Mouse (Mus musculus): Measurements from ENCODE around the gene 6030408B16Rik. TPM values are rescaled to one million over a fixed set of nuclear protein-coding genes. Genes with fewer than 3 reads are reported as not detected.
"Not testable (repeated sequence)": the region's sequence is repeated elsewhere in the genome, so short reads cannot be mapped to it uniquely, and the experiment has no call there.

The 6030408B16Rik gene
- polyA plus RNA-seq, 1 experiment from 2014 or later, result 0.27 TPM

GRCm38 (mm10) chr15:101321126-101321525 lies 28.1 kb downstream of the 6030408B16Rik start:
- Histone ChIP-seq H3K36me3 (replicated peaks) (no peaks in the 10 kb centered on the region), H3K27me3 (ENCODE audit: poor library complexity, severe bottlenecking) (peaks cover 10% of the 10 kb centered on the region; the same call in 1 of the 2 replicates), H3K9me3 (peaks cover 4% of the 10 kb centered on the region; the same call in 1 of the 2 replicates), H3K4me3 (no peak overlapping the region), H3K4me1 (peaks cover 19% of the 10 kb centered on the region), H3K27ac (no peak overlapping the region)
- no peak for DNase-seq (ENCODE audit: extremely low spot score, low spot score)
- WGBS, result 79% methylated on average over 5 of the region's 5 CpGs

- Histone ChIP-seq H3K27me3 (ENCODE audit: poor library complexity, severe bottlenecking) (peaks cover 4% of the 10 kb centered on the region; the same call in 1 of the 2 replicates), H3K9me3 (peaks cover 4% of the 10 kb centered on the region; the same call in 1 of the 2 replicates), H3K36me3 (replicated peaks) (no peaks in the 10 kb centered on the region), H3K27ac (no peak overlapping the region), H3K4me3 (no peak overlapping the region), H3K4me1 (peaks cover 16% of the 10 kb centered on the region)
- DNase-seq (ENCODE audit: extremely low spot score, low spot score), result no peak
- 83% methylated on average over 5 of the region's 5 CpGs for WGBS
Measured at GRCm38 (mm10) chr15:101322106-101322505, 29.1 kb downstream of the 6030408B16Rik start.

GRCm38 (mm10) chr15:101322640-101323039 lies 29.6 kb downstream of the 6030408B16Rik start:
- Histone ChIP-seq H3K36me3 (replicated peaks) (no peaks in the 10 kb centered on the region), H3K27ac (no peak overlapping the region), H3K9me3 (peaks cover 4% of the 10 kb centered on the region; the same call in 1 of the 2 replicates), H3K4me1 (peaks cover 22% of the 10 kb centered on the region), H3K4me3 (no peak overlapping the region), H3K27me3 (ENCODE audit: poor library complexity, severe bottlenecking) (no peaks in the 10 kb centered on the region)
- WGBS, result 89% methylated on average over 7 of the region's 7 CpGs
- no peak for DNase-seq (ENCODE audit: extremely low spot score, low spot score)

GRCm38 (mm10) chr15:101323511-101323910 lies 30.5 kb downstream of the 6030408B16Rik start:
- Histone ChIP-seq H3K36me3 (replicated peaks) (no peaks in the 10 kb centered on the region), H3K4me1 (peaks cover 21% of the 10 kb centered on the region), H3K4me3 (no peak overlapping the region), H3K9me3 (peaks cover 4% of the 10 kb centered on the region; the same call in 1 of the 2 replicates), H3K27me3 (ENCODE audit: poor library complexity, severe bottlenecking) (no peaks in the 10 kb centered on the region), H3K27ac (no peak overlapping the region)
- no peak for DNase-seq (ENCODE audit: extremely low spot score, low spot score)
- WGBS, result 93% methylated on average over 5 of the region's 5 CpGs

GRCm38 (mm10) chr15:101324409-101324808 lies 31.4 kb downstream of the 6030408B16Rik start:
- not testable (repeated sequence) for H3K36me3 ChIP-seq (replicated peaks); H3K4me3 ChIP-seq; DNase-seq (ENCODE audit: extremely low spot score, low spot score); H3K9me3 ChIP-seq; H3K27me3 ChIP-seq (ENCODE audit: poor library complexity, severe bottlenecking); H3K27ac ChIP-seq
- peaks cover 19% of the 10 kb centered on the region for H3K4me1 ChIP-seq

GRCm38 (mm10) chr15:101325991-101326534 lies 33.1 kb downstream of the 6030408B16Rik start:
- DNase-seq (ENCODE audit: extremely low spot score, low spot score), result no peak
- H3K36me3 ChIP-seq (replicated peaks), result no peaks in the 10 kb centered on the region
- no peak overlapping the region for H3K4me3 ChIP-seq
- H3K4me1 ChIP-seq, result peaks cover 18% of the 10 kb centered on the region
- H3K27ac ChIP-seq, result no peak overlapping the region
- H3K9me3 ChIP-seq, result peaks cover 4% of the 10 kb centered on the region; the same call in 1 of the 2 replicates
- no peaks in the 10 kb centered on the region for H3K27me3 ChIP-seq (ENCODE audit: poor library complexity, severe bottlenecking)
- 39% methylated on average over 10 of the region's 10 CpGs for WGBS

GRCm38 (mm10) chr15:101327282-101327681 lies 34.3 kb downstream of the 6030408B16Rik start:
- DNase-seq (ENCODE audit: extremely low spot score, low spot score), result peak; percentile 78
- 7% methylated on average over 6 of the region's 6 CpGs for WGBS
- peaks cover 18% of the 10 kb centered on the region for H3K4me1 ChIP-seq

GRCm38 (mm10) chr15:101328876-101329563 lies 36.0 kb downstream of the 6030408B16Rik start:
- Histone ChIP-seq H3K9me3 (no peaks in the 10 kb centered on the region), H3K4me1 (peaks cover 18% of the 10 kb centered on the region), H3K36me3 (replicated peaks) (no peaks in the 10 kb centered on the region), H3K4me3 (no peak overlapping the region), H3K27me3 (ENCODE audit: poor library complexity, severe bottlenecking) (no peaks in the 10 kb centered on the region; the same call in 1 of the 2 replicates), H3K27ac (peak overlapping the region; percentile 53; the same call in 1 of the 2 replicates)
- WGBS, result 73% methylated on average over 3 of the region's 3 CpGs
- no peak for DNase-seq (ENCODE audit: extremely low spot score, low spot score)

More at GRCm38 (mm10) chr15:101327282-101327681, 34.3 kb downstream of the 6030408B16Rik start:
- no peaks in the 10 kb centered on the region for H3K36me3 ChIP-seq (replicated peaks)
- no peak overlapping the region for H3K27ac ChIP-seq
- peaks cover 4% of the 10 kb centered on the region; the same call in 1 of the 2 replicates for H3K9me3 ChIP-seq
- no peaks in the 10 kb centered on the region; the same call in 1 of the 2 replicates for H3K27me3 ChIP-seq (ENCODE audit: poor library complexity, severe bottlenecking)
- no peak overlapping the region for H3K4me3 ChIP-seq

- no peaks in the 10 kb centered on the region for H3K36me3 ChIP-seq (replicated peaks)
- no peaks in the 10 kb centered on the region for H3K9me3 ChIP-seq
- no peak for DNase-seq (ENCODE audit: extremely low spot score, low spot score)
- H3K27ac ChIP-seq, result no peak overlapping the region; the same call in 1 of the 2 replicates
- no peak overlapping the region for H3K4me3 ChIP-seq
- WGBS, result 64% methylated on average over 3 of the region's 3 CpGs
- no peaks in the 10 kb centered on the region; the same call in 1 of the 2 replicates for H3K27me3 ChIP-seq (ENCODE audit: poor library complexity, severe bottlenecking)
- peaks cover 18% of the 10 kb centered on the region for H3K4me1 ChIP-seq
Measured at GRCm38 (mm10) chr15:101329564-101329892, 36.5 kb downstream of the 6030408B16Rik start.

GRCm38 (mm10) chr15:101331090-101331489 lies 38.1 kb downstream of the 6030408B16Rik start:
- Histone ChIP-seq H3K4me3 (no peak overlapping the region), H3K9me3 (no peaks in the 10 kb centered on the region), H3K27ac (no peak overlapping the region), H3K36me3 (replicated peaks) (no peaks in the 10 kb centered on the region), H3K27me3 (ENCODE audit: poor library complexity, severe bottlenecking) (peaks cover 2% of the 10 kb centered on the region; the same call in 1 of the 2 replicates), H3K4me1 (peaks cover 18% of the 10 kb centered on the region)
- DNase-seq (ENCODE audit: extremely low spot score, low spot score), result no peak
- whole genome bisulfite sequencing, result 80% methylated on average over 4 of the region's 4 CpGs

- no peak for DNase-seq (ENCODE audit: extremely low spot score, low spot score)
- H3K36me3 ChIP-seq (replicated peaks), result no peaks in the 10 kb centered on the region
- H3K27ac ChIP-seq, result no peak overlapping the region
- H3K9me3 ChIP-seq, result no peaks in the 10 kb centered on the region
- H3K4me3 ChIP-seq, result no peak overlapping the region
- peaks cover 13% of the 10 kb centered on the region for H3K27me3 ChIP-seq (ENCODE audit: poor library complexity, severe bottlenecking)
- 70% methylated on average over 4 of the region's 4 CpGs for WGBS
- H3K4me1 ChIP-seq, result peaks cover 23% of the 10 kb centered on the region
Measured at GRCm38 (mm10) chr15:101332370-101332769, 39.4 kb downstream of the 6030408B16Rik start.

- Histone ChIP-seq H3K27me3 (ENCODE audit: poor library complexity, severe bottlenecking) (peaks cover 16% of the 10 kb centered on the region), H3K27ac (no peak overlapping the region), H3K4me1 (peaks cover 20% of the 10 kb centered on the region), H3K36me3 (replicated peaks) (no peaks in the 10 kb centered on the region), H3K9me3 (no peaks in the 10 kb centered on the region), H3K4me3 (no peak overlapping the region)
- WGBS, result 67% methylated on average over 1 of the region's 1 CpGs
- DNase-seq (ENCODE audit: extremely low spot score, low spot score), result no peak
Measured at GRCm38 (mm10) chr15:101333165-101333564, 40.2 kb downstream of the 6030408B16Rik start.

- Histone ChIP-seq H3K27ac (no peak overlapping the region), H3K36me3 (replicated peaks) (no peaks in the 10 kb centered on the region), H3K27me3 (ENCODE audit: poor library complexity, severe bottlenecking) (peaks cover 21% of the 10 kb centered on the region), H3K4me1 (peaks cover 20% of the 10 kb centered on the region), H3K4me3 (no peak overlapping the region), H3K9me3 (no peaks in the 10 kb centered on the region)
- WGBS, result 70% methylated on average over 4 of the region's 4 CpGs
- DNase-seq (ENCODE audit: extremely low spot score, low spot score), result no peak
Measured at GRCm38 (mm10) chr15:101333648-101334047, 40.6 kb downstream of the 6030408B16Rik start.

Measured in forebrain, embryonic 10.5 days (tissue).